Mouse (Mus musculus) small intestine, adult 2 months (tissue): ENCODE measurements around the gene Zfp326. TPM values are rescaled to one million over a fixed set of nuclear protein-coding genes. Genes with fewer than 3 reads are reported as not detected.

Experiments used
- H3K27ac ChIP-seq: fragments of 200-500 bp; 2 replicates; pipeline ENCODE4 v1.5.1; 2012; ENCODE audit warnings: low read depth, low read length, control low read depth, inconsistent platforms; ENCODE audit not compliant: insufficient read depth
- H3K27me3 ChIP-seq: fragments of 200-500 bp; 2 replicates; pipeline ENCODE4 v1.6.1; 2012; ENCODE audit warnings: mild to moderate bottlenecking, moderate library complexity, low read length, inconsistent platforms; ENCODE audit not compliant: control insufficient read depth, insufficient read depth
- H3K36me3 ChIP-seq: fragments of 200-500 bp; 2 replicates; pipeline ENCODE4 v1.6.1; 2012; ENCODE audit warnings: mild to moderate bottlenecking, low read length, control low read depth, inconsistent platforms; ENCODE audit not compliant: control insufficient read depth, insufficient read depth
- H3K4me1 ChIP-seq: fragments of 200-500 bp; 2 replicates; pipeline ENCODE4 v1.6.1; 2012; ENCODE audit warnings: low read length, inconsistent platforms, mixed read lengths; ENCODE audit not compliant: control insufficient read depth, insufficient read depth, insufficient read length
- H3K4me3 ChIP-seq: fragments of 200-500 bp; 2 replicates; pipeline ENCODE4 v1.5.1; 2012; ENCODE audit warnings: low read depth, mild to moderate bottlenecking, control low read depth, inconsistent platforms, low read length, moderate library complexity
- CTCF ChIP-seq: fragments of 200-500 bp; IDR thresholded peaks from 2 replicates; pipeline ENCODE4 v1.5.1; 2012; ENCODE audit warnings: low read depth, mild to moderate bottlenecking, control low read depth, inconsistent platforms, low read length, moderate library complexity, mixed read lengths; ENCODE audit not compliant: insufficient replicate concordance, insufficient read length; ENCODE audit errors: extremely low read depth
- POLR2A ChIP-seq: fragments of 200-500 bp; IDR thresholded peaks from 2 replicates; pipeline ENCODE4 v1.6.1; 2012; ENCODE audit warnings: low read depth, mild to moderate bottlenecking, control low read depth, inconsistent platforms, low read length, moderate library complexity
- WGBS: fragments of 180-500 bp; shearing (Covaris S2); methylation state at CpG from one replicate; pipeline ENCODE4 v1.1.7; 2018; 5-methylcytosine and 5-hydroxymethylcytosine counted together
- polyA plus RNA-seq: library from polyadenylated mRNA; depleted of rRNA; stranded (reverse); fragments of >200 nt; gene quantifications from 2 replicates; pipeline ENCODE4 v1.2.3, GENCODE M21; 2012; rRNA removed

Zfp326 gene
- polyA plus RNA-seq, 1 experiment = 6.6 TPM

DNA sequence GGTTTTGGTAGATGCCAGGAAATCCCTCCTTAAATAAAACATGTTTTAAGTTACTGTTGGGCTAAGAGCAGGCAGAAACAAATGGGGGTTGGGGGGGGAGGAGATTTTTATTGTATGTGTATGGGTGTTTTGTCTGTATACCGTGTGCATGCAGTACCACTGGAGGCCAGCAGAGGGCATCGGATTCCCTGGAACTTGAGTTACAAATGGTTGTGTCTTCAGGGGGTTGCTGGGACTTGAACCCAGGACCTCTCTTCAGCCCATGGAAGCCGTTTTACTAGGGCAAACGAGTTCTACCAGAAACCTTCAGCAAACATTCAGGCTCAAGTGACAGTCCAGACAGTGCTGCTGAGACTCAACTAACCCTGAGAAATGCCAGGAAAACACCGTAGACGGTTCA, 41.9 kb downstream of the Zfp326 start:
- no peak overlapping the region for H3K4me3 ChIP-seq
- peaks cover 22% of the 10 kb centered on the region for H3K36me3 ChIP-seq
- peak; percentile 63; the same call in 1 of the 2 replicates for TF ChIP-seq CTCF
- TF ChIP-seq POLR2A = no peak
- H3K27ac ChIP-seq = no peak overlapping the region
- H3K4me1 ChIP-seq = no peaks in the 10 kb centered on the region
- WGBS = 87% methylated on average over 6 of the region's 6 CpGs
- H3K27me3 ChIP-seq = no peaks in the 10 kb centered on the region

DNA sequence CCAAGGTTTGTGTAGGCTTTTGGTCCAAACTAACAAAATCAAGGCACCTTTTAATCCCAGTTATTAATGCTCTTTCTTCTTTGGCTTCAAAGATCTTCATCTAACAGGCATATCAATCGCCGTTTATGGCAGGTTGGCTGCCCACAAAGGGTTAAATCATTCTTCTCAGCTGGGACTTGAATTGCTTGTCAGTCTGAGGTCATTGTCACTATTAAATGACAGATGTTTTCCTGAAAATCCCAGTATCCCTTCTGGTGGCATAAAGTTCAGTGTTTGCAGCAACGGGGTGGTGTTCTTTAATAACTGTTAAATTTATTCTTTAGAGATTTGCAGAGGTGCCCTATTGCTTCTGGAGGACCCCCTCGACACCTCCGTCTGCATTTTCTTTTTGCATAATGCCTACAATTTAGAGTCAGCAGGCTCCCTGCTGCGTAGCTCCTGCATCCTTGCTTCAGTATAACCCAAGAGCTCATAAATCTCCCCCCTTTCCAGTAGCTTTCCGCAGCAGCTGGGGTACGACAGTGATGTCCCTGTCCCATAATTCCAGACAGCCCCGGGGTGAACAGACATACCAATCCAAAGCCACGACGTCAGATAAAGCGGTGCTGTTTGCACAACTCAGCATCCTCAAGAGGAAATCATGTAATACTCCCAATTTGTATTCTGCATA, 46.6 kb downstream of the Zfp326 start:
- 87% methylated on average over 12 of the region's 12 CpGs for WGBS
- TF ChIP-seq POLR2A (no peak), CTCF (no peak)

DNA sequence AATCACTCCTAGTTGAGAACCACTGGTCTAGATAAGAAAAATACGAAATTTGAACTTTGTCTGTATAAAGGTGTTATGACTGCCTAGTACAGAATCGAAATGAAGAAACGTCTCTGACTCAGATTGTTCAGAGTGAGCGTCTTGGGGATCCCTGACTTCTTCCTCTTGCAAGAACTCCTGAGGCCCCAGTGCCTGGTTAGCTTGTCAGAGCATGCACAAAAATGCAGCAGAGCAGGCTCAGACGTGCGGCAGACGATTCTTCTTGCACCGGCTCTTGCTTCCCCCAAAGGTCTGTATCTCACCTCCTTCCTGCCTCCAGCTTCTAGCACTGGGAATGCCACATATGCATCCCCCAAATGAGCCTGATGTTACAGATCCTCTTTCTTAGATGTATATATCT, 48.0 kb downstream of the Zfp326 start:
- Histone ChIP-seq H3K4me1 (no peaks in the 10 kb centered on the region), H3K36me3 (0 out of 2 replicates have a peak, but pooled peaks cover 2% of the 10 kb centered on the region), H3K27me3 (no peaks in the 10 kb centered on the region), H3K27ac (no peak overlapping the region), H3K4me3 (no peak overlapping the region)
- WGBS = 81% methylated on average over 8 of the region's 8 CpGs
- TF ChIP-seq CTCF (no peak), POLR2A (no peak)

More for the DNA sequence above, 46.6 kb downstream of the Zfp326 start:
- Histone ChIP-seq H3K4me1 (no peaks in the 10 kb centered on the region), H3K27me3 (no peaks in the 10 kb centered on the region), H3K36me3 (peaks cover 3% of the 10 kb centered on the region; the same call in 1 of the 2 replicates), H3K4me3 (no peak overlapping the region), H3K27ac (no peak overlapping the region)

DNA sequence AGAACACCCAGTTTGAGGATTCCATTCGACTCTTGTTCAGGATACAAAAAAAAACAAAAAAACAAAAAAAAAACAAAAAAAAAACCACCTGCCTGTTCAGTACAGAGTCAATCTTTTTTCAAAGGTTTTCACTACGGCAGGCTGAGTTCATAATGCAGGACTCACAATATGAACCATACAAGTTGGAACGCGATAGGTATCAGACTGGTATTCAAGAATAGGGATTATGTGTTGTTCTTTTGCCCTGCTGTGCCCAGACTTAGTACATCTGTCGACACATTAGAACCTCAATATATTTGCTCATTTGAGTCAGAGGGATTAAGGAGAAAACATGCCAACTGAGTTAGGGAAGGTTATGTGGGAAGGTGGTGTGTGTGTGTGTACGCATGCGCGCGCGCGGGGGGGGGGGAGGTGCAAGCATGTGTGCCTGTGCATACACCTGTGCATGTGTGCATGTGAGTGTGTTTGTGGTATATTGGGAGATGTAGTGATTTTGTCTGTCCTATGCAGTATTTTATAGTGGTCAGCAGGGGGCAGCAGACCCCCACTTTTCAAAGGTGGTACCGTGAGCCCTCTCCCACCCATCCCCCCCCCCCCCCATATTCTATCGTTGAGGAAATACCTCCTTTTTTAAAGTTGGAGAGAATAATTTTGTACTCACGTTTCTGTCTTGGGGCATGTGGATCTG, 49.3 kb downstream of the Zfp326 start:
- WGBS = 71% methylated on average over 14 of the region's 14 CpGs
- Histone ChIP-seq H3K4me1 (no peaks in the 10 kb centered on the region), H3K27me3 (no peaks in the 10 kb centered on the region), H3K36me3 (0 out of 2 replicates have a peak, but pooled peaks cover 2% of the 10 kb centered on the region), H3K4me3 (no peak overlapping the region), H3K27ac (no peak overlapping the region)
- TF ChIP-seq POLR2A (no peak), CTCF (peak; percentile 36; the same call in 1 of the 2 replicates)

DNA sequence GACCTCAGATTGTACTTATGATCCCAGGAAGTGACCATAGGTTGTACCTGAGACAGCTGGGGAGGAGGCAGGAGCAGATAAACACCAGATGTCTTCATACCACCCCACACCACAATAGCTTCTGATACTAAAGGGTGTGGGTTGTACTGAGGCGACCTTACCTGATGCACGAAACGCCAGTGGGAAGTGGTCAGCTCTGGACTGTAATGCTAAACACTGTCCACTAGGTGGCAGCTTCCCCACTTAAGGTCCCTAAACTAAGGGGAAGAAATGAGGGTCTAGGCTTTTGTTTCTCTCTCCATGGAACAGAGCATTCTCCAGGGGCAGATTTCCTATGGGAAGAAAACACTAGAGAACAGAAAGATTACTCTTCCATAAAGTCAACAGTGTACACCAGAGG, 53.9 kb downstream of the Zfp326 start:
- H3K36me3 ChIP-seq = no peaks in the 10 kb centered on the region
- no peaks in the 10 kb centered on the region for H3K27me3 ChIP-seq
- 27% methylated on average over 3 of the region's 3 CpGs for WGBS
- peak; percentile 44; the same call in 1 of the 2 replicates for TF ChIP-seq CTCF
- no peak for TF ChIP-seq POLR2A
- no peak overlapping the region for H3K27ac ChIP-seq
- no peaks in the 10 kb centered on the region for H3K4me1 ChIP-seq
- no peak overlapping the region for H3K4me3 ChIP-seq

DNA sequence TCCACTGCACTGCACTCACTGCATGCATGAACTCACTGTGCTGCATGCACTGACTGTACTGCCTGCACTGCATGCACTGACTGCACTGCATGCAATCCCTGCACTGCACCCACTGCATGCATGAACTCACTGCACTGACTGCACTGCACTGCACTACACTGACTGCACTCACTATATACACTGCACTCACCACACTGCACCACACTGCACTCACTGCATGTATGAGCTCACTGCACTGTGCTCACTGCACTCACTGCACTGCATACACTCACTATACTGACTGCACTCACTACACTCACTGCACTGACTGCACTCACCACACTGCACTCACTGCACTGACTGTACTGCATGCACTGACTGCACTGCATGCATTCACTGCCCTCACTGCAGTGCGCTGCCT, 56.0 kb downstream of the Zfp326 start:
- Histone ChIP-seq H3K27me3 (no peaks in the 10 kb centered on the region), H3K36me3 (no peaks in the 10 kb centered on the region), H3K27ac (no peak overlapping the region), H3K4me3 (no peak overlapping the region), H3K4me1 (no peaks in the 10 kb centered on the region)
- TF ChIP-seq POLR2A (no peak), CTCF (no peak)
- 97% methylated on average over 1 of the region's 1 CpGs for WGBS

DNA sequence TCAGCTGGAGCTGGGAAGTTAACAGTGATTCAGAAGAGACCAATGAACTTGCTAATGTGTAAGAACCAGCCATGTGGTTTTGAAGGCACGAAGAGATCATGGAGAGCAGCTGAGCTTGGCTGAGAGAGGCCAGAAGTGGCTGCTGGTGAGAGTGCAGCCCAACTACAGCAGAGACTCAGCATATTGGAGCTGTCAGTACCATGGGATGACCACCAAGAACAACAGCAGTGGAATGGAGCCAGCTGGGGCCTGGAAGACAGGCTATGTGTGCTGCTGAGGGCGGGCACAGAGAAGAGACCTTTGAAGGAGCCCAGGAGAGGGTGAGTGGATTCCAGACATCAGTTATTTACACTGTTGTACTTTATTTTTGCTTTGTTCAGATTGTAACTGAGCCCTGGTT, 65.6 kb downstream of the Zfp326 start:
- H3K4me3 ChIP-seq = no peak overlapping the region
- H3K27me3 ChIP-seq = no peaks in the 10 kb centered on the region
- H3K36me3 ChIP-seq = no peaks in the 10 kb centered on the region
- no peak overlapping the region for H3K27ac ChIP-seq
- no peak for TF ChIP-seq CTCF
- no peak for TF ChIP-seq POLR2A
- H3K4me1 ChIP-seq = no peaks in the 10 kb centered on the region
- 80% methylated on average over 2 of the region's 2 CpGs for WGBS

Other genes starting within 250 kb of the Zfp326 start
- 10.4 and 16.6 TPM in 2 replicates for gene Lrrc8d, start 176.6 kb upstream of the Zfp326 start, polyA plus RNA-seq